Mouse (Mus musculus) thymus, adult 18-20 months (tissue): Measurements from ENCODE around the gene Specc1.

ENCODE experiments used
- DNase-seq, 2 experiments: peaks; one replicate each; pipeline ENCODE4 v3.0.0; 2022; ENCODE audit warnings: mixed read lengths in 2 of 2

Specc1 gene

GRCm38 (mm10) chr11:61970901-61971300 lies 14.3 kb downstream of the Specc1 start:
- DNase-seq = no peak

- no peak for DNase-seq
These were observed 15.1 kb downstream of the Specc1 start for GRCm38 (mm10) chr11:61971441-61972221.

- DNase-seq = no peak
These were observed 17.6 kb downstream of the Specc1 start for GRCm38 (mm10) chr11:61974106-61974707.

GRCm38 (mm10) chr11:61975783-61976182 lies 19.2 kb downstream of the Specc1 start:
- no peak for DNase-seq

GRCm38 (mm10) chr11:61981285-61981684 lies 24.7 kb downstream of the Specc1 start:
- DNase-seq = no peak

GRCm38 (mm10) chr11:61982828-61983227 lies 26.3 kb downstream of the Specc1 start:
- DNase-seq = no peak

- DNase-seq = no peak
These were observed 30.4 kb downstream of the Specc1 start for GRCm38 (mm10) chr11:61986939-61987338.

- DNase-seq = no peak
These were observed 33.1 kb downstream of the Specc1 start for GRCm38 (mm10) chr11:61989647-61990046.

GRCm38 (mm10) chr11:61991576-61991975 lies 35.0 kb downstream of the Specc1 start:
- DNase-seq = no peak

GRCm38 (mm10) chr11:61992671-61993285 lies 36.2 kb downstream of the Specc1 start:
- DNase-seq = no peak

- DNase-seq = no peak
These were observed 42.9 kb downstream of the Specc1 start for GRCm38 (mm10) chr11:61999501-61999900.

- no peak for DNase-seq
These were observed 43.5 kb downstream of the Specc1 start for GRCm38 (mm10) chr11:62000099-62000498.

- DNase-seq = no peak
These were observed 45.4 kb downstream of the Specc1 start for GRCm38 (mm10) chr11:62001977-62002376.

GRCm38 (mm10) chr11:62004881-62005240 lies 48.3 kb downstream of the Specc1 start:
- no peak for DNase-seq

GRCm38 (mm10) chr11:62005241-62005910 lies 48.8 kb downstream of the Specc1 start:
- peak in 1 of 2 experiments; percentile 10 for DNase-seq

GRCm38 (mm10) chr11:62005911-62006260 lies 49.3 kb downstream of the Specc1 start:
- DNase-seq = no peak

GRCm38 (mm10) chr11:62006680-62007079 lies 50.1 kb downstream of the Specc1 start:
- no peak for DNase-seq

GRCm38 (mm10) chr11:62007984-62008383 lies 51.4 kb downstream of the Specc1 start:
- no peak for DNase-seq

- DNase-seq = no peak
These were observed 54.2 kb downstream of the Specc1 start for GRCm38 (mm10) chr11:62010625-62011231.

- no peak for DNase-seq
These were observed 55.5 kb downstream of the Specc1 start for GRCm38 (mm10) chr11:62012039-62012438.

- no peak for DNase-seq
These were observed 56.9 kb downstream of the Specc1 start for GRCm38 (mm10) chr11:62013449-62013848.

GRCm38 (mm10) chr11:62015071-62015654 lies 58.6 kb downstream of the Specc1 start:
- no peak for DNase-seq

GRCm38 (mm10) chr11:62016985-62017384 lies 60.4 kb downstream of the Specc1 start:
- no peak for DNase-seq
